Mouse (Mus musculus): ENCODE measurements around the gene Igsf9b. TPM values are rescaled to one million over a fixed set of nuclear protein-coding genes. Genes with fewer than 3 reads are reported as not detected.

Gene Igsf9b
- polyA plus RNA-seq, 1 experiment from 2014 or later, result 5.9 TPM

DNA sequence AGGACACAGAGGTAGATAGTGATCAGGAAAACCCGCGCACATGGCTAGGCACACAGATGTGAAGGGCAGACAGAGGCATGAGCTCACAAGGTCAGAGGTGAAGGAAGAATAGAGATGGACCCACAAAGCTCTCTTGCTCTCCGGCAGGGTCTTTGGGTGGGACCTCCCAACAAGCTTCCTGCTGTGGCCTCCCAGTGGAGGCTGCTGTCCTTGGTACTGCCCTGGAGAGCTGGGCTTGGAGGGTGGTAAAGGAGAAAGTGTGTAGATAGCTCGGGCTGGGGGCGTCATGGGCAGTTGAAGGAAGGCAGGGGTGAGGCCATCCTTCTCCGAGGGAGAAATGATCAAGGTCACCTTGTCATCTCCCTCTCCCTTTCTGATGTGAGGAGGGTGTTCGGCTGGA, 9.0 kb downstream of the Igsf9b start:
- no peak for ATAC-seq (ENCODE audit: insufficient number of reproducible peaks, insufficient read depth, low FRiP score, low read depth)
- 28% methylated on average over 7 of the region's 7 CpGs for WGBS

DNA sequence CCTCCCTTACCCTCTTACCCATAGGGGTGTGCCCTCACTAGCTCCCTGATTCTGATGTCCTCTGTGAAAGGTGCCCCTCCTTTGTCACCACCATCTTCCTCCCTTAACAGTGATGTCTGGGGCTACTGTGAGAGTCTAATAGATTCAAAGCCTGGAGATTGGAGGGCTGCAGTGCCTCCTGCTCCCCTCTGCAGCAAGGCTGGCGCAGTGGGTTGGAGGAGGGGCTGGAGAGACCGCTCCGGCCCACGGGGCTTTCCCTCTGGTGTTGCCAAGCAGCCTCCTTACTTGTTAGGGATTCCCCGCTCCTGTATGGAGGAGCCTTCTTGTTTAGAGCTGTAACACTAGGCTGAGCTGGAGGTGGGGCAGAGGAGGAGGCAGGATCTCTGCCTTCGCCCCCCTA, 9.6 kb downstream of the Igsf9b start:
- Histone ChIP-seq H3K4me2 (replicated peaks; ENCODE audit: low read depth, low read length) (no peak overlapping the region), H3K9ac (replicated peaks; ENCODE audit: low read depth, low read length) (no peak overlapping the region), H3K4me3 (ENCODE audit: low read depth, low read length) (no peak overlapping the region), H3K27me3 (ENCODE audit: control insufficient read depth, insufficient read depth, low read length) (no peaks in the 10 kb centered on the region), H3K27ac (ENCODE audit: low read length) (no peak overlapping the region), H3K4me1 (ENCODE audit: control insufficient read depth, insufficient read depth, low read length) (0 out of 2 replicates have a peak, but pooled peaks cover 2% of the 10 kb centered on the region), H3K36me3 (ENCODE audit: control insufficient read depth, insufficient read depth, low read length) (no peaks in the 10 kb centered on the region), H3K9me3 (ENCODE audit: control insufficient read depth, low read depth, low read length) (no peaks in the 10 kb centered on the region)
- 0 out of 2 replicates have a peak, but pooled peaks have one; percentile 25 for ATAC-seq (ENCODE audit: insufficient number of reproducible peaks, insufficient read depth, low FRiP score, low read depth)
- 39% methylated on average over 6 of the region's 6 CpGs for WGBS

More for the DNA sequence above, 9.0 kb downstream of the Igsf9b start:
- Histone ChIP-seq H3K36me3 (ENCODE audit: control insufficient read depth, insufficient read depth, low read length) (no peaks in the 10 kb centered on the region), H3K27ac (ENCODE audit: low read length) (no peak overlapping the region), H3K9me3 (ENCODE audit: control insufficient read depth, low read depth, low read length) (no peaks in the 10 kb centered on the region), H3K4me2 (replicated peaks; ENCODE audit: low read depth, low read length) (no peak overlapping the region), H3K4me1 (ENCODE audit: control insufficient read depth, insufficient read depth, low read length) (0 out of 2 replicates have a peak, but pooled peaks cover 2% of the 10 kb centered on the region), H3K9ac (replicated peaks; ENCODE audit: low read depth, low read length) (no peak overlapping the region), H3K4me3 (ENCODE audit: low read depth, low read length) (no peak overlapping the region), H3K27me3 (ENCODE audit: control insufficient read depth, insufficient read depth, low read length) (no peaks in the 10 kb centered on the region)

DNA sequence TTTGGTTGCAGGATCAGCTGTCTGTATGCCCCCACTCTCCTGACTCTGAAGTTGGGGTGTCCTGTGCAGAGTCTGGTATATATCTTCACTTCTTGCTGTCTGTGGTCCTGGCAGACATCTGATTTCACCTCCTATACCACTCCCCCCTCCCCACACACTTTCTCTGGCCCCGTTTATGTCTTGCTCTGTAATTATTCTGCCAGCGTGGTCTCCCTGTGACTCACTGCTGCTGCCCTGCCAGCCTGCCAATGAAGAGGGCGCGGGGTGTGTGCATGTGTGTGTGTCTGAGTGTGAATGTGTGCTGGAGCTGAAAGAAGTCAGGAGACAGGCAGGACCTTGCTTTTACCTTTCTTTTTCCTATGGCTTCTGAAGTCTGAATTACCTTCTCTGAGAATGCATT, 11.0 kb downstream of the Igsf9b start:
- ATAC-seq (ENCODE audit: insufficient number of reproducible peaks, insufficient read depth, low FRiP score, low read depth), result no peak
- 83% methylated on average over 4 of the region's 4 CpGs for WGBS
- H3K9ac ChIP-seq (replicated peaks; ENCODE audit: low read depth, low read length), result no peak overlapping the region
- H3K4me2 ChIP-seq (replicated peaks; ENCODE audit: low read depth, low read length), result no peak overlapping the region
- H3K36me3 ChIP-seq (ENCODE audit: control insufficient read depth, insufficient read depth, low read length), result no peaks in the 10 kb centered on the region
- no peaks in the 10 kb centered on the region for H3K9me3 ChIP-seq (ENCODE audit: control insufficient read depth, low read depth, low read length)
- H3K27me3 ChIP-seq (ENCODE audit: control insufficient read depth, insufficient read depth, low read length), result no peaks in the 10 kb centered on the region
- H3K4me1 ChIP-seq (ENCODE audit: control insufficient read depth, insufficient read depth, low read length), result no peaks in the 10 kb centered on the region
- no peak overlapping the region for H3K4me3 ChIP-seq (ENCODE audit: low read depth, low read length)
- H3K27ac ChIP-seq (ENCODE audit: low read length), result no peak overlapping the region

DNA sequence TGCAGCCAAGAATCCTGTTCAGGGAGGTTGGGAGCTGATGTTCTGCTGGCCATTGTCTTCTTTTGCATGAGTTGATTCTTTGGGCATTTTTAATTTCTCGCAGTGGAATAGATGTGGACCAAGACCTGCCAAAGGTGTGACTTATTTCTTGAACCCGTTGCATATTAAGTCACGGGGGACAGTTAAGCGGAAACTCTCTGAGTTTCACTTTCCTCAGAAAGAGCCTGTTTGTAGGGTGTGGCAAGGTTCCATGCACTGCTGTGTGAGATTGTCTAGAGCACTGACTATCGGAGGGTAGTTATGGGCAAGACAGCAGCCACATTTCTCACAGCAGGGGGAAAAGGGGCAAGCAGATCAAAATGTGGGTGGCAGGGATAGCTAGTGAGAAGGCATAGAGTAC, 14.4 kb downstream of the Igsf9b start:
- WGBS, result 85% methylated on average over 5 of the region's 5 CpGs
- Histone ChIP-seq H3K4me1 (ENCODE audit: control insufficient read depth, insufficient read depth, low read length) (no peaks in the 10 kb centered on the region), H3K9me3 (ENCODE audit: control insufficient read depth, low read depth, low read length) (no peaks in the 10 kb centered on the region), H3K27ac (ENCODE audit: low read length) (no peak overlapping the region), H3K4me2 (replicated peaks; ENCODE audit: low read depth, low read length) (no peak overlapping the region), H3K36me3 (ENCODE audit: control insufficient read depth, insufficient read depth, low read length) (no peaks in the 10 kb centered on the region), H3K9ac (replicated peaks; ENCODE audit: low read depth, low read length) (no peak overlapping the region), H3K4me3 (ENCODE audit: low read depth, low read length) (no peak overlapping the region), H3K27me3 (ENCODE audit: control insufficient read depth, insufficient read depth, low read length) (no peaks in the 10 kb centered on the region)
- ATAC-seq (ENCODE audit: insufficient number of reproducible peaks, insufficient read depth, low FRiP score, low read depth), result no peak

DNA sequence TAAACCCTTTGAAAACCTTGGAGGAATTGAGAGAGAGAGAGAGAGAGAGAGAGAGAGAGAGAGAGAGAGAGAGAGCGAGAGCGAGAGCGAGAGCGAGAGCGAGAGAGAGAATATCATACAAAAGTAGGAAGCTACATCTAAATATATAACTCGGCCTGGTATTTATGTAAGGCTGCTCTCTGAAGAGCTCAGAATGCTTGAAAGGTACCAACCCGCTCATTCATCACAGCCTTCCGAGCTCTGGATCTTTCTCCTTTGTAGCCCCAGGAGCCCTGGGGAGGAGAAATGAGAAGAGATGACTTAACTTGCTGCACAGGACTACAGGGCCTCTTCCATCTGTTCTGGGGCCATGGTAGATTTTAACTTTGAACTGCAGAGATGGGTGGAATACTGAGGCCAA, 22.3 kb downstream of the Igsf9b start:
- Histone ChIP-seq H3K36me3 (ENCODE audit: control insufficient read depth, insufficient read depth, low read length) (no peaks in the 10 kb centered on the region), H3K27me3 (ENCODE audit: control insufficient read depth, insufficient read depth, low read length) (no peaks in the 10 kb centered on the region), H3K4me3 (ENCODE audit: low read depth, low read length) (no peak overlapping the region), H3K9ac (replicated peaks; ENCODE audit: low read depth, low read length) (no peak overlapping the region), H3K27ac (ENCODE audit: low read length) (no peak overlapping the region), H3K9me3 (ENCODE audit: control insufficient read depth, low read depth, low read length) (no peaks in the 10 kb centered on the region), H3K4me2 (replicated peaks; ENCODE audit: low read depth, low read length) (no peak overlapping the region), H3K4me1 (ENCODE audit: control insufficient read depth, insufficient read depth, low read length) (no peaks in the 10 kb centered on the region)
- ATAC-seq (ENCODE audit: insufficient number of reproducible peaks, insufficient read depth, low FRiP score, low read depth), result no peak
- WGBS, result 85% methylated on average over 8 of the region's 8 CpGs

DNA sequence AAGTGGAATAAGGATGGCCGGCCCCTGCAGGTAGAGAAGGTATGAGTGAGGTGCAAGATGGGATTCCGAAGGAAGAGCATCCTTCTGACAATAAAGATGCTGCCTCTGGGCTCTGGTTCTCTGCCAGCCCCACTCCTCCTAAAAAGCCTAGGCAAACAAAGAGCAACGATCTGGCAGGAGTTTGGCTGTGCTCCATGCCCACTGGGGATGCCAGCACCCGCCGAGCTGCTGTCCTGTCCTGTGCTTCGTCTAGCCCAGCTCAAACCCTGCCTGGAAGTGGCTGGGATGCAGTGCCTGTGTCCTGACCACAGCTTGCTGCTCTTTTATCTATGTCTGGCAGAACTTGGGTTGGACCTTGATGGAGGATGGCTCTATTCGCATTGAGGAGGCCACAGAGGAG, 23.3 kb downstream of the Igsf9b start:
- H3K27ac ChIP-seq (ENCODE audit: low read length), result no peak overlapping the region
- no peak overlapping the region for H3K4me2 ChIP-seq (replicated peaks; ENCODE audit: low read depth, low read length)
- H3K4me1 ChIP-seq (ENCODE audit: control insufficient read depth, insufficient read depth, low read length), result no peaks in the 10 kb centered on the region
- no peaks in the 10 kb centered on the region for H3K27me3 ChIP-seq (ENCODE audit: control insufficient read depth, insufficient read depth, low read length)
- ATAC-seq (ENCODE audit: insufficient number of reproducible peaks, insufficient read depth, low FRiP score, low read depth), result no peak
- H3K9ac ChIP-seq (replicated peaks; ENCODE audit: low read depth, low read length), result no peak overlapping the region
- 87% methylated on average over 7 of the region's 7 CpGs for WGBS
- no peak overlapping the region for H3K4me3 ChIP-seq (ENCODE audit: low read depth, low read length)
- no peaks in the 10 kb centered on the region for H3K9me3 ChIP-seq (ENCODE audit: control insufficient read depth, low read depth, low read length)
- H3K36me3 ChIP-seq (ENCODE audit: control insufficient read depth, insufficient read depth, low read length), result no peaks in the 10 kb centered on the region

DNA sequence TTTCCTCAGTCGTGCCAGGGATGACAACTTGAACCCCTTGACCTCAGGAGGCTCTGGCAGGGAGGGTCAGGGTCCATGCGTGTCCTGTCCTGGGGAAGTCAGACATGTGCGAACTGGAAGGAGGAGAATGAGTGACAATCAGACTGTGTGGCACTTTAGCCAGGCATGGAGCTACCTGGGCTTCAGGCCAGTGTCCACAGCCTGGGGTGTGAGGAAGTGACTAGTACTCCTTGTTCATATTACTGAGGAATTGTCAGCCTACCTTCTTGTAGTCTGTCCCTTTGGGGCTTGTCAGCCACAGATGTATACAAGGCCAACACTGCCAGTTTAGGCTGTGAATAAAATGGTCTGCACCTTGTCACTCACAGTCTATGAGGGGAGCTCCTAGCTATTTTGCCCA, 24.4 kb downstream of the Igsf9b start:
- 83% methylated on average over 3 of the region's 3 CpGs for WGBS
- no peak overlapping the region for H3K4me2 ChIP-seq (replicated peaks; ENCODE audit: low read depth, low read length)

DNA sequence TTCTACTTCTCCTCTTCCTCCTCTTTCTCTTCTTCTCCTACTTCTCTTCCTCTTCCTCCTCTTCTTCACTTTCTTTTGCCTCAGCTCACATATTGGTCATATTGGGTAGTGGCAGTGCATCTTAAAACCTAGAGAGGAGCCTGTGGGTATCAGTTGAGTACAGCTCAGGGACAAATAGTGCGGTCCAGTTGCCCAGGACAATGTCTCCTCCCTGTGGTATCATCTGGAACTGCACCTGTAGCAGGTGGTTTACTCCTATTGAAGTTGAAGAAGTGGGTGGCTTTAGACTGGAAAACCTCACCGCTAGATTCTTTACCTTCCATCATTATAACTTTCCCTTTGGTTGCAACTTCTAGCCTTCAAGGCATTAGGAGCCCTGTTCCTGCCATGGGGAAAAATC, 26.9 kb downstream of the Igsf9b start:
- no peaks in the 10 kb centered on the region for H3K27me3 ChIP-seq (ENCODE audit: control insufficient read depth, insufficient read depth, low read length)
- no peaks in the 10 kb centered on the region for H3K36me3 ChIP-seq (ENCODE audit: control insufficient read depth, insufficient read depth, low read length)
- H3K4me1 ChIP-seq (ENCODE audit: control insufficient read depth, insufficient read depth, low read length), result no peaks in the 10 kb centered on the region
- no peak overlapping the region for H3K4me3 ChIP-seq (ENCODE audit: low read depth, low read length)
- ATAC-seq (ENCODE audit: insufficient number of reproducible peaks, insufficient read depth, low FRiP score, low read depth), result no peak
- H3K4me2 ChIP-seq (replicated peaks; ENCODE audit: low read depth, low read length), result no peak overlapping the region
- no peak overlapping the region for H3K27ac ChIP-seq (ENCODE audit: low read length)
- WGBS, result 35% methylated on average over 2 of the region's 2 CpGs
- no peak overlapping the region for H3K9ac ChIP-seq (replicated peaks; ENCODE audit: low read depth, low read length)
- H3K9me3 ChIP-seq (ENCODE audit: control insufficient read depth, low read depth, low read length), result no peaks in the 10 kb centered on the region

More for the DNA sequence above, 24.4 kb downstream of the Igsf9b start:
- Histone ChIP-seq H3K4me3 (ENCODE audit: low read depth, low read length) (no peak overlapping the region), H3K27me3 (ENCODE audit: control insufficient read depth, insufficient read depth, low read length) (no peaks in the 10 kb centered on the region), H3K36me3 (ENCODE audit: control insufficient read depth, insufficient read depth, low read length) (no peaks in the 10 kb centered on the region), H3K9ac (replicated peaks; ENCODE audit: low read depth, low read length) (no peak overlapping the region), H3K27ac (ENCODE audit: low read length) (no peak overlapping the region), H3K9me3 (ENCODE audit: control insufficient read depth, low read depth, low read length) (no peaks in the 10 kb centered on the region), H3K4me1 (ENCODE audit: control insufficient read depth, insufficient read depth, low read length) (no peaks in the 10 kb centered on the region)
- ATAC-seq (ENCODE audit: insufficient number of reproducible peaks, insufficient read depth, low FRiP score, low read depth), result no peak

DNA sequence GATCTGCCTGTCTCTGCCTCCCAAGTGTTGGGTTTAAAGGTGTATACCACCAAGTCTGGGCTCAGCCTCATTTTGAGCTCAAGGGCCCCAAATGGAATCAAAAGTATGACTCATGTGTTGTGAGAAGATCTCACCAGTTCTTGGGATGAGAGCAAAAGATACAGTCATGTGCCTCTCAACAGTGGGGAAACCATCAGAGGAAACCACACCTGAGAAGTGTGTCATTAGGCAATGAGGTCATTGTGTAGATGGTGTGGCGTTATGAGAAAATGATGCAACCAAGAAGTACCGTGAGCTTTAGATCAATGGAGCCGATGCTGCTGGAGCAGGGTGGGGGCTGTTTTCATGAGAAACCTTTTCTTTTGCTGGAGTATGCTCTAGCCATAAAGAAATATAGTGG, 28.6 kb downstream of the Igsf9b start:
- no peak overlapping the region for H3K4me3 ChIP-seq (ENCODE audit: low read depth, low read length)
- H3K4me2 ChIP-seq (replicated peaks; ENCODE audit: low read depth, low read length), result no peak overlapping the region
- 85% methylated on average over 3 of the region's 3 CpGs for WGBS
- ATAC-seq (ENCODE audit: insufficient number of reproducible peaks, insufficient read depth, low FRiP score, low read depth), result no peak
- no peaks in the 10 kb centered on the region for H3K4me1 ChIP-seq (ENCODE audit: control insufficient read depth, insufficient read depth, low read length)
- no peaks in the 10 kb centered on the region for H3K9me3 ChIP-seq (ENCODE audit: control insufficient read depth, low read depth, low read length)
- no peaks in the 10 kb centered on the region for H3K36me3 ChIP-seq (ENCODE audit: control insufficient read depth, insufficient read depth, low read length)
- H3K9ac ChIP-seq (replicated peaks; ENCODE audit: low read depth, low read length), result no peak overlapping the region
- H3K27ac ChIP-seq (ENCODE audit: low read length), result no peak overlapping the region
- no peaks in the 10 kb centered on the region for H3K27me3 ChIP-seq (ENCODE audit: control insufficient read depth, insufficient read depth, low read length)
